Mouse (Mus musculus) lung, postnatal 0 days (tissue): ENCODE data around the gene Bad. TPM values are rescaled to one million over a fixed set of nuclear protein-coding genes. Genes with fewer than 3 reads are reported as not detected.
A peak's percentile ranks its signal among the peaks of the same experiment; 100 is the strongest.

Experiments
- ATAC-seq: fragments of 200-750 bp; cut with Nextera tagmentation; 2 replicates; pipeline ENCODE4 v1.8.0; 2017; ENCODE audit warnings: moderate library complexity
- DNase-seq: peaks from one replicate; pipeline ENCODE4 v3.0.0-alpha.2; 2016; ENCODE audit warnings: low spot score
- H3K27ac ChIP-seq: fragments of 300-500 bp; sonication (generic); 2 replicates; pipeline ENCODE4 v1.5.1; 2014; ENCODE audit warnings: antibody characterized with exemption, mild to moderate bottlenecking, low read length, mixed read lengths
- H3K27me3 ChIP-seq: fragments of 300-500 bp; sonication (generic); replicated peaks from 2 replicates; pipeline ENCODE4 v1.6.1; 2014; ENCODE audit warnings: low read length, mixed read lengths; ENCODE audit not compliant: insufficient read depth
- H3K36me3 ChIP-seq: fragments of 300-500 bp; sonication (generic); 2 replicates; pipeline ENCODE4 v1.6.1; 2014; ENCODE audit warnings: low read length, mixed read lengths; ENCODE audit not compliant: insufficient read depth
- H3K4me1 ChIP-seq: fragments of 300-500 bp; sonication (generic); 2 replicates; pipeline ENCODE4 v1.6.1; 2014; ENCODE audit warnings: antibody characterized with exemption, low read depth, low read length, mixed read lengths; ENCODE audit not compliant: insufficient read depth
- H3K4me2 ChIP-seq: fragments of 300-500 bp; sonication (generic); replicated peaks from 2 replicates; pipeline ENCODE4 v1.6.1; 2014; ENCODE audit warnings: low read depth, mild to moderate bottlenecking, low read length, moderate library complexity, mixed read lengths
- H3K4me3 ChIP-seq: fragments of 300-500 bp; sonication (generic); 2 replicates; pipeline ENCODE4 v1.5.1; 2014; ENCODE audit warnings: low read depth, low read length
- H3K9ac ChIP-seq: fragments of 300-500 bp; sonication (generic); replicated peaks from 2 replicates; pipeline ENCODE4 v1.6.1; 2014; ENCODE audit warnings: low read depth, mild to moderate bottlenecking
- H3K9me3 ChIP-seq: fragments of 300-500 bp; sonication (generic); 2 replicates; pipeline ENCODE4 v1.6.1; 2016; ENCODE audit warnings: low read length, mixed read lengths
- CTCF ChIP-seq: IDR thresholded peaks from 2 replicates; pipeline ENCODE4 v1.5.1; 2016; ENCODE audit warnings: antibody characterized with exemption, mild to moderate bottlenecking
- EP300 ChIP-seq: IDR thresholded peaks from 2 replicates; pipeline ENCODE4 v1.6.1; 2016; ENCODE audit warnings: antibody characterized with exemption, mild to moderate bottlenecking, control low read depth
- WGBS: fragments of 180-500 bp; shearing (Covaris S2); extraction: QIAGEN DNeasy Blood & Tissue Kit; methylation state at CpG from one replicate; pipeline ENCODE4 v1.1.7; 2014; 5-methylcytosine and 5-hydroxymethylcytosine counted together
- polyA plus RNA-seq: library from polyadenylated mRNA; unstranded; fragments of >200 nt; fragmentation: Nextera tagmentation; extraction: Ambion mirVana; gene quantifications from 2 replicates; pipeline ENCODE4 v1.2.1, GENCODE M21; 2015

The Bad gene
- polyA plus RNA-seq, 1 experiment from 2014 or later: 106 TPM

DNA sequence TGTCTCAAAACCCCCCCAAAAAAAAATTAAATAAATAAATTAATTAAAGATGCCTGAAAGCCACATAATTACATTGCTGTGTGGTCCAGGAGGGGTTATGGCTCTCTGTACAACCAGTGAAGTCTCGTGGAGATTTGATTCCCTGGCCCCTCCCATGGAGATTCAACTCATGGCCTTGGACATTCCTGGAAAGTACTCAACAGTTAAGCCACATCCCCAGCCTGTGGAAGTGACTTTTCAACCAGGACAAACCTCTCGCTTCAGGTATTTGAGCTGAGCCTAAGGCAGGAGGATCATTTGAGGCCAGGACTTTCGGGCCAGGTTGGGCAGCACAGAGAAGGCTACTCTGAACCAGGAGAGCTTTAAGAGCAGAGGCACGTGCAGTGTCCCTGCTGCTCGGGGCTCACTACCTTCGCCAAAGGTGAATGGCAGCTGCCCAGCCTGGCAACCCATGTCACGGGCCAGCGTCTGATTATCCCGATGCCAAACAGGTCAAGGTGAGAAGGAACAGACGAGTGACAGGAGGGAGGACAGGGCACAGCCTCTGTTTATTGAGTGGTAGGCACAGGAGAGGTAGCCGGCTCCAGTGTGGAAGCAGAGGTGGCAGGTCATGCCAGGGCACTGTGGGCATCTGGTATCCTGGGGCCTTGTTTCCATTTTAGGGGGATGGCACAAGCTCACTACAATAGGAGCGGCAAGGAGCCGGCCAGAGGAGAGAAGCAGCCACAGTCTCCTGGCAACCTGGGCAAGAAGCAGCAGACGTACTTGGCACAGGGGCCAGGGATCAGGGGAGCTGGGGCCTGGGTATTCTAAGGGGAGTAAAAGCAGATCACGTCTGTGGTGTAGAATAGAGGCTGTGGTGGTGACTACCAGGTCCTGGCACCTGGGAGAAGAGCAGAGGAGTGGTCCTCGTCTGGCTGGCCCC is 3.9 kb upstream of the Bad start:
- TF ChIP-seq EP300 (no peak), CTCF (no peak)
- Histone ChIP-seq H3K27ac (no peak overlapping the region), H3K36me3 (no peaks in the 10 kb centered on the region), H3K9ac (no peak overlapping the region), H3K4me1 (peaks cover 6% of the 10 kb centered on the region), H3K4me2 (no peak overlapping the region), H3K9me3 (no peaks in the 10 kb centered on the region), H3K4me3 (no peak overlapping the region), H3K27me3 (peaks cover 30% of the 10 kb centered on the region; the same call in 1 of the 2 replicates)
- DNase-seq (no peak), ATAC-seq (no peak)
- 75% methylated on average over 16 of the region's 16 CpGs for WGBS

DNA sequence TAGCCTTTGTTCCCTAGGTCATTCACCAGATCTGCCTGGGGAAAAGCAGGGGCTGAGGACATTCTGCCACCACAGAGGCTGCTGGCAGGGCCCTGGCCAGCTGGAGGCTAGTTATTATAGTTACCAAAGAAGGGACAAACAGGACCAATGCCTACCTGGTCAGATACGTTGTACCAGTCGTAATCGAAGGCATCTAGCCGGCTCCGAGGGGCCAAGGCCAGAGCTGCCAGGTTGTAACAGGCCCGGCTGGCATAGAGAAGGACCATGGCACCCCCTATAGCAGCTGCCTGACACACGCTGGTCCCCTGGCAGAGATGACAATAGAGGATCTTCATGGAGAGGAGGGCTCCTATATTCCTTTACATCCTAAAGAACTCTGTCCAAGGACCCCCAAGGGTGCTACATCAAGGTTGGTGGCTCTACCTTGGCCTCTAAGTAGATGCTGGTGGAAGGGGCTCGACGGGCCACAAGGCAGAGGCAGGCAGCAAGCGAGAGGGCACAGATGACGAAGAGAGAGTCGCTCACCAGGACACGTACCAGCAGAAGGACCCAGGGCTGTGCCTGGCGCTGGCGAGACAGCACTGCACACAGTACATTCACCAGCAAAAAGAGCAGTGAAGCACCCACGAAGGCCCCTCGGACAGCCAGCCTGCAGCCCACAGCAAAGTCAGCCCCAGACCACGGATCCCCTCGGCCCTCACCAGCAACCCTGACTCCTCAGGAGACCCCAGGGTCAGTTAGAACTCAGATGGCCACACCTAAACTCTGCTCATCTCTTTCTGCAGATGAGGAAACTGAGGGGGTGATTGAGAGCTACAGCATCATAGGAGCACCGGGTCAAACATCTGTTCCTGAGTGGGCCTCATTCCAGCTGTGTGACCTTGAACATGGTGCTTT is 2.3 kb upstream of the Bad start:
- no peak for DNase-seq
- Histone ChIP-seq H3K4me3 (no peak overlapping the region), H3K4me2 (no peak overlapping the region), H3K9ac (no peak overlapping the region), H3K36me3 (no peaks in the 10 kb centered on the region), H3K9me3 (no peaks in the 10 kb centered on the region), H3K27ac (no peak overlapping the region), H3K27me3 (peaks cover 15% of the 10 kb centered on the region; the same call in 1 of the 2 replicates), H3K4me1 (peaks cover 4% of the 10 kb centered on the region)
- WGBS: 86% methylated on average over 20 of the region's 20 CpGs
- no peak for TF ChIP-seq EP300
- ATAC-seq: no peak

DNA sequence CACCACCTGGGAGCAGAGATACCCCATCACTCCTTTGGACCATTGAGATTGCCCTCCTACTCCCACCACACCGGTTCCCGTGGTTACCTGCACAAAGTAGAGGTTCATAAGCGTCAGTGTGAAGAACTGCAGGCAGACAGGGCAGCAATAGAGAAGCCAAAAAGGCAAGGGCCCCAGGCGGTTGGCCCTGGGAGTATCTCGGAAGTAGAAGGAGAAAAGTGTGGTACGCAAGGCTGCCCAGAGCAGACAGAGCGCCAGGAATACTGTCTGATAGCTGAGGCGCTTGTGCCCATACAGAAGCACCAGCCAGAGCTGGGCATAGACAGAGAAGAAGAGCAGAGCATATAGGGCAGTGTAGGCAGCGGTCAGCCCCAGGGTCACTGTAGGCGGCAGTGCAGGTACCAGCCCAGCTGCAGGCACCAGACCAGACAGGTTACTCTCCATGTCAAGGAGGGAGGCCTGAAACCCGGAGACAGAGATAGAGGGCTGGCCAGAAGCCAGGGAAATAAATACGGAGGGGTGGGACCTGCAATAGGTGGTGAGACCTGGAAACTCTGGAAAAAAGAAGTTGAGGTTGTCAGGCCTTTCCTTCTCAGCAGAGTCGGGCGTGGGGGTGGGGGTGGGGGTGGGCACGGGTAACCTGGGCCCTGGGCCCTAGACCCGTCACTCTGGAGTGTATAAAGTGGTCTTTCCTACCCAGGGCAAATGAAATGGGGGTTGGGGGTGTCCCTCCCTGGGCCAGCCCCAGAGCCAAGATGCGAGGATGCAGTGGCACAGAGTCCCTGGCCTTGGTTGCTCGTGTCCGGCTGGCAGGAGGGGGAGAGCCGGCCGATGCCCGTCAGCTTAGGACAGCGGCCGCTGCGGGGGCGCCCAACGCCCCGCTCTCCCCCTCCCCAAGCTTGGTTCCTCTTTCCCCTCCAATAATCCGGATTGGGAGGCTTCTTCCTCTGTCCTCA is 987 bp upstream of the Bad start:
- H3K27me3 ChIP-seq: 0 out of 2 replicates have a peak, but pooled peaks cover 4% of the 10 kb centered on the region
- TF ChIP-seq CTCF (no peak), EP300 (no peak)
- peak overlapping the region; percentile 92 for H3K4me2 ChIP-seq
- no peaks in the 10 kb centered on the region for H3K9me3 ChIP-seq
- 15% methylated on average over 28 of the region's 29 CpGs for WGBS
- peaks cover 4% of the 10 kb centered on the region for H3K4me1 ChIP-seq
- no peak for DNase-seq
- H3K9ac ChIP-seq: peak overlapping the region; percentile 61
- H3K4me3 ChIP-seq: peak overlapping the region; percentile 84
- peak overlapping the region; percentile 93; the same call in 1 of the 2 replicates for H3K27ac ChIP-seq
- ATAC-seq: 0 out of 2 replicates have a peak, but pooled peaks have one; percentile 0
- no peaks in the 10 kb centered on the region for H3K36me3 ChIP-seq

DNA sequence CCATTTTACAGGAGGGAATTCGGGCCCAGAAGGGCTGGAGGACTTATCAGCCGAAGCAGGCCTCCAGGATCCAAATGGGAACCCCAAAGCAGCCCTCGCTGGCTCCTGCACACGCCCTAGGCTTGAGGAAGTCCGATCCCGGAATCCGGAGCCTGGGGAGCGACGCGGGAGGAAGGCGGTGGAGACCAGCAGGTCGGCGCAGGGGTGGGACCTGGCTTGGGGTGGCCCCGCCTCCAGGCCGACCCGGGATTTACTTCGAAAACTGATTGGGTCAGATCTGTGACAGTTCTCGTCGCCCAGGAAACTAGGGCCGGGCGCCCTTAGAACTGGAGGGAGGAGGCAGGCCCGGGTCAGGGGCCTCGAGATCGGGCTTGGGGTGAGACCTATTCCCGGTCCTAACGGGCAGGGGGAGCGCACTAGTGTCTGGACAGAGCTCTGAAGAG is 609 bp downstream of the Bad start, which contains the start of gene Gpr137:
Gene Gpr137, minus strand, starts transcription at position 232 of the 443 bp plus-strand sequence.
- peak within 1 kb of the TSS; percentile 61 for H3K9ac ChIP-seq
- no peaks in the 10 kb centered on the region for H3K9me3 ChIP-seq
- TF ChIP-seq CTCF (no peak; the same call in 1 of the 2 replicates), EP300 (no peak)
- peak within 1 kb of the TSS; percentile 93 for H3K27ac ChIP-seq
- H3K4me2 ChIP-seq: peak within 1 kb of the TSS; percentile 92
- peak; percentile 97 for DNase-seq
- peak; percentile 93 for ATAC-seq
- peak within 1 kb of the TSS; percentile 84 for H3K4me3 ChIP-seq
- WGBS: under 1% methylated on average over 27 of the region's 27 CpGs
- H3K4me1 ChIP-seq: peaks cover 4% of the 10 kb centered on the region
- no peaks in the 10 kb centered on the region for H3K36me3 ChIP-seq
- H3K27me3 ChIP-seq: no peaks in the 10 kb centered on the region

DNA sequence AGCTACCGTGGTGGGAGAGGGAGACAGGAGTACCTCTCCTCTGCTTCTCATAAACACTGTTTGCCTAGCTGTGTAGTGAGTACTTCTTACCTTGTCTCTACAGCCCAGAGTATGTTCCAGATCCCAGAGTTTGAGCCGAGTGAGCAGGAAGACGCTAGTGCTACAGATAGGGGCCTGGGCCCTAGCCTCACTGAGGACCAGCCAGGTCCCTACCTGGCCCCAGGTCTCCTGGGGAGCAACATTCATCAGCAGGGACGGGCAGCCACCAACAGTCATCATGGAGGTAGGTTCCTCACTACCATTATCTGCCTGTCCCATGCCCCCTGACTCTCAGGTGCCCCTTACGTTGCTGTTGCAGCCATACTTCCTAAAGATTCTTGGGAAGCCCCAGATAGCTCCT is 1.1 kb downstream of the Bad start:
- no peaks in the 10 kb centered on the region for H3K9me3 ChIP-seq
- DNase-seq (no peak), ATAC-seq (no peak)
- no peaks in the 10 kb centered on the region for H3K36me3 ChIP-seq
- peaks cover 4% of the 10 kb centered on the region for H3K4me1 ChIP-seq
- peak overlapping the region; percentile 92 for H3K4me2 ChIP-seq
- peak overlapping the region; percentile 61; the same call in 1 of the 2 replicates for H3K9ac ChIP-seq
- 26% methylated on average over 5 of the region's 5 CpGs for WGBS
- no peaks in the 10 kb centered on the region for H3K27me3 ChIP-seq
- H3K27ac ChIP-seq: peak overlapping the region; percentile 93
- TF ChIP-seq CTCF (no peak), EP300 (no peak)
- H3K4me3 ChIP-seq: peak overlapping the region; percentile 84
